ENCODE assay signal across 8 mouse cellular contexts in genomic region chr11:48838181-48838797, GRCm38 (mm10). TPM values are rescaled to one million over a fixed set of nuclear protein-coding genes. Genes with fewer than 3 reads are reported as not detected.
A peak's percentile ranks its signal among the peaks of the same experiment; 100 is the strongest.
DNase-seq lines count a peak whose midpoint lies in the region; ATAC-seq and TF ChIP-seq lines count a peak whose summit lies in the region.

No protein-coding gene starts in this region.

- peaks cover 48% of the 10 kb centered on the region for H3K27me3 ChIP-seq in heart, embryonic 10.5 days (ENCODE audit: insufficient read depth, poor library complexity, severe bottlenecking)
- 0 out of 2 replicates have a peak, but pooled peaks cover 5% of the 10 kb centered on the region for H3K27me3 ChIP-seq in forebrain, embryonic 14.5 days (replicated peaks; ENCODE audit: control insufficient read depth, insufficient read depth, low read length)
- peaks cover 7% of the 10 kb centered on the region; the same call in 1 of the 2 replicates for H3K27me3 ChIP-seq in kidney, embryonic 15.5 days
- H3K27me3 ChIP-seq in testis, adult 2 months (ENCODE audit: control insufficient read depth, insufficient read depth, low read length), result no peaks in the 10 kb centered on the region

- WGBS in heart, embryonic 10.5 days, result 1% methylated on average over 16 of the region's 16 CpGs
- WGBS in forebrain, embryonic 14.5 days, result 2% methylated on average over 16 of the region's 16 CpGs
- 2% methylated on average over 16 of the region's 16 CpGs for WGBS in kidney, embryonic 15.5 days

- peak; percentile 60; the same call in 1 of the 2 replicates for TF ChIP-seq POLR2A in testis, adult 2 months (IDR thresholded peaks at IDR 0.05; ENCODE audit: control insufficient read depth, low read depth, low read length)

- intact Hi-C loops in heart, postnatal 25 days (cut with DNase I), result no loop called here

- H3K4me3 ChIP-seq in heart, embryonic 10.5 days, result peak overlapping the region; percentile 93
- H3K4me3 ChIP-seq in forebrain, embryonic 14.5 days (ENCODE audit: low read depth, low read length), result peak overlapping the region; percentile 89
- H3K4me3 ChIP-seq in kidney, embryonic 15.5 days (replicated peaks), result peak overlapping the region; percentile 89
- H3K4me3 ChIP-seq in testis, adult 2 months (ENCODE audit: control insufficient read depth, low read depth, low read length), result peak overlapping the region; percentile 82

- peak overlapping the region; percentile 77 for H3K9ac ChIP-seq in forebrain, embryonic 14.5 days (ENCODE audit: low read length)
- H3K9ac ChIP-seq in kidney, embryonic 15.5 days, result peak overlapping the region; percentile 72

- no peak for DNase-seq in heart, embryonic 10.5 days (ENCODE audit: low spot score)
- DNase-seq in heart, postnatal 25 days (ENCODE audit: low spot score), result no peak
- DNase-seq in Muller cell, postnatal 12 days (ENCODE audit: inconsistent ontology term), result peak; percentile 60
- peak; percentile 44 for DNase-seq in forebrain, embryonic 14.5 days (ENCODE audit: low spot score)
- DNase-seq in layer of hippocampus, postnatal 14 days (ENCODE audit: low spot score in 2 of 2), result no peak

- peak overlapping the region; percentile 86 for H3K4me2 ChIP-seq in forebrain, embryonic 14.5 days (ENCODE audit: low read length)
- H3K4me2 ChIP-seq in kidney, embryonic 15.5 days, result peak overlapping the region; percentile 86

- peaks cover 13% of the 10 kb centered on the region for H3K4me1 ChIP-seq in heart, embryonic 10.5 days
- peaks cover 4% of the 10 kb centered on the region; the same call in 1 of the 2 replicates for H3K4me1 ChIP-seq in forebrain, embryonic 14.5 days (ENCODE audit: control insufficient read depth, insufficient read depth, low read length)
- peaks cover 20% of the 10 kb centered on the region for H3K4me1 ChIP-seq in kidney, embryonic 15.5 days
- H3K4me1 ChIP-seq in testis, adult 2 months (ENCODE audit: control insufficient read depth, insufficient read depth, low read length), result peaks cover 10% of the 10 kb centered on the region

- no peak for TF ChIP-seq CTCF in testis, adult 2 months (IDR thresholded peaks at IDR 0.05; ENCODE audit: control insufficient read depth, insufficient read depth, insufficient replicate concordance, low read depth, low read length)

- no peaks in the 10 kb centered on the region for H3K36me3 ChIP-seq in heart, embryonic 10.5 days
- H3K36me3 ChIP-seq in forebrain, embryonic 14.5 days (ENCODE audit: control insufficient read depth, insufficient read depth, low read length), result no peaks in the 10 kb centered on the region
- no peaks in the 10 kb centered on the region for H3K36me3 ChIP-seq in kidney, embryonic 15.5 days
- H3K36me3 ChIP-seq in testis, adult 2 months (ENCODE audit: control insufficient read depth, insufficient read depth, low read length), result no peaks in the 10 kb centered on the region

- no peaks in the 10 kb centered on the region for H3K9me3 ChIP-seq in heart, embryonic 10.5 days
- no peaks in the 10 kb centered on the region for H3K9me3 ChIP-seq in forebrain, embryonic 14.5 days (replicated peaks; ENCODE audit: control insufficient read depth, low read length)
- no peaks in the 10 kb centered on the region for H3K9me3 ChIP-seq in kidney, embryonic 15.5 days (replicated peaks)

- 0 out of 2 replicates have a peak, but pooled peaks have one; percentile 2 for ATAC-seq in forebrain, embryonic 14.5 days
- ATAC-seq in kidney, embryonic 15.5 days (replicated peaks; ENCODE audit: low FRiP score), result peak; percentile 7
- peak; percentile 44 for ATAC-seq in megakaryocyte-erythroid progenitor cell, adult 5-6 weeks (replicated peaks; ENCODE audit: low FRiP score, low TSS enrichment, poor library complexity, severe bottlenecking)

- H3K27ac ChIP-seq in heart, embryonic 10.5 days, result peak overlapping the region; percentile 79
- no peak overlapping the region for H3K27ac ChIP-seq in forebrain, embryonic 14.5 days (ENCODE audit: low read depth, low read length)
- H3K27ac ChIP-seq in kidney, embryonic 15.5 days, result peak overlapping the region; percentile 68
- H3K27ac ChIP-seq in testis, adult 2 months (ENCODE audit: control insufficient read depth, insufficient read depth, low read depth, low read length), result peak overlapping the region; percentile 59

RNA-seq across cellular contexts. Expression of gene Gm12184, which starts 11.8 kb away (rescaled TPM):
- 0.68 and 1.9 TPM in 2 replicates for polyA plus RNA-seq in heart, embryonic 10.5 days (2016; fragmentation: Nextera tagmentation; extraction: Ambion mirVana)
- 1 to 10 TPM; 2.0 to 3.2 TPM for total RNA-seq in heart, postnatal 25 days (2021)
- 3.5 and 3.6 TPM in 2 replicates for polyA plus RNA-seq in forebrain, embryonic 14.5 days (2014; fragmentation: Nextera tagmentation; extraction: Ambion mirVana)
- 1.6 and 2.9 TPM in 2 replicates for polyA plus RNA-seq in kidney, embryonic 15.5 days (2015; fragmentation: Nextera tagmentation; extraction: Ambion mirVana)
- total RNA-seq in megakaryocyte-erythroid progenitor cell, adult 5-6 weeks (2014; fragmentation: Nextera tagmentation), result 10.6 and 12.0 TPM in 2 replicates
- 6.7 and 9.1 TPM in 2 replicates for total RNA-seq in megakaryocyte-erythroid progenitor cell, adult 5-6 weeks (2017)
- polyA plus RNA-seq in testis, adult 2 months (2012; rRNA removed), result 4.8 and 7.2 TPM in 2 replicates
- 1 to 10 TPM; 1.4 to 1.9 TPM for total RNA-seq in layer of hippocampus, postnatal 14 days (2021)

RNA-seq across cellular contexts. Expression of gene Trim7, which starts 12.3 kb away (rescaled TPM):
- 0.18 and 0.44 TPM in 2 replicates for polyA plus RNA-seq in heart, embryonic 10.5 days (2016; fragmentation: Nextera tagmentation; extraction: Ambion mirVana)
- total RNA-seq in heart, postnatal 25 days (2021), result 10 to 100 TPM; 15.7 to 23.2 TPM
- 0.61 and 1.3 TPM in 2 replicates for polyA plus RNA-seq in forebrain, embryonic 14.5 days (2014; fragmentation: Nextera tagmentation; extraction: Ambion mirVana)
- 3.7 and 4.0 TPM in 2 replicates for polyA plus RNA-seq in kidney, embryonic 15.5 days (2015; fragmentation: Nextera tagmentation; extraction: Ambion mirVana)
- 0.84 TPM in 1 of 2 replicates, not detected in the other for total RNA-seq in megakaryocyte-erythroid progenitor cell, adult 5-6 weeks (2014; fragmentation: Nextera tagmentation)
- 0.75 and 0.80 TPM in 2 replicates for total RNA-seq in megakaryocyte-erythroid progenitor cell, adult 5-6 weeks (2017)
- polyA plus RNA-seq in testis, adult 2 months (2012; rRNA removed), result 16.3 and 18.3 TPM in 2 replicates
- total RNA-seq in layer of hippocampus, postnatal 14 days (2021), result 1 to 10 TPM; 2.4 to 3.3 TPM

RNA-seq across cellular contexts. Expression of gene Trim41, which starts 21.1 kb away (rescaled TPM):
- polyA plus RNA-seq in heart, embryonic 10.5 days (2016; fragmentation: Nextera tagmentation; extraction: Ambion mirVana), result 3.0 and 4.7 TPM in 2 replicates
- total RNA-seq in heart, postnatal 25 days (2021), result 10 to 100 TPM; 17.8 to 20.4 TPM
- 3.2 and 4.0 TPM in 2 replicates for polyA plus RNA-seq in forebrain, embryonic 14.5 days (2014; fragmentation: Nextera tagmentation; extraction: Ambion mirVana)
- polyA plus RNA-seq in kidney, embryonic 15.5 days (2015; fragmentation: Nextera tagmentation; extraction: Ambion mirVana), result 6.6 and 7.0 TPM in 2 replicates
- 16.0 and 19.8 TPM in 2 replicates for total RNA-seq in megakaryocyte-erythroid progenitor cell, adult 5-6 weeks (2014; fragmentation: Nextera tagmentation)
- 18.6 and 64.6 TPM in 2 replicates for total RNA-seq in megakaryocyte-erythroid progenitor cell, adult 5-6 weeks (2017)
- polyA plus RNA-seq in testis, adult 2 months (2012; rRNA removed), result 85.7 and 95.5 TPM in 2 replicates
- 10 to 100 TPM; 47.1 to 48.6 TPM for total RNA-seq in layer of hippocampus, postnatal 14 days (2021)

RNA-seq across cellular contexts. Expression of gene Irgm1, which starts 33.2 kb away (rescaled TPM):
- polyA plus RNA-seq in heart, embryonic 10.5 days (2016; fragmentation: Nextera tagmentation; extraction: Ambion mirVana), result 3.0 and 3.6 TPM in 2 replicates
- total RNA-seq in heart, postnatal 25 days (2021), result 1 to 10 TPM; 8.8 to 8.9 TPM
- polyA plus RNA-seq in forebrain, embryonic 14.5 days (2014; fragmentation: Nextera tagmentation; extraction: Ambion mirVana), result 1.9 and 2.2 TPM in 2 replicates
- polyA plus RNA-seq in kidney, embryonic 15.5 days (2015; fragmentation: Nextera tagmentation; extraction: Ambion mirVana), result 15.2 and 15.5 TPM in 2 replicates
- 37.4 and 43.3 TPM in 2 replicates for total RNA-seq in megakaryocyte-erythroid progenitor cell, adult 5-6 weeks (2014; fragmentation: Nextera tagmentation)
- total RNA-seq in megakaryocyte-erythroid progenitor cell, adult 5-6 weeks (2017), result 53.9 and 61.5 TPM in 2 replicates
- 0.75 and 0.78 TPM in 2 replicates for polyA plus RNA-seq in testis, adult 2 months (2012; rRNA removed)
- 1 to 10 TPM; 4.2 to 5.2 TPM for total RNA-seq in layer of hippocampus, postnatal 14 days (2021)

RNA-seq across cellular contexts. Expression of gene Rack1, which starts 38.2 kb away (rescaled TPM):
- 542 and 712 TPM in 2 replicates for polyA plus RNA-seq in heart, embryonic 10.5 days (2016; fragmentation: Nextera tagmentation; extraction: Ambion mirVana)
- total RNA-seq in heart, postnatal 25 days (2021), result 100 to 1,000 TPM; 397 to 416 TPM
- 553 and 718 TPM in 2 replicates for polyA plus RNA-seq in forebrain, embryonic 14.5 days (2014; fragmentation: Nextera tagmentation; extraction: Ambion mirVana)
- 775 and 792 TPM in 2 replicates for polyA plus RNA-seq in kidney, embryonic 15.5 days (2015; fragmentation: Nextera tagmentation; extraction: Ambion mirVana)
- total RNA-seq in megakaryocyte-erythroid progenitor cell, adult 5-6 weeks (2014; fragmentation: Nextera tagmentation), result 2,653 and 3,048 TPM in 2 replicates
- 1,625 and 1,902 TPM in 2 replicates for total RNA-seq in megakaryocyte-erythroid progenitor cell, adult 5-6 weeks (2017)
- 208 and 217 TPM in 2 replicates for polyA plus RNA-seq in testis, adult 2 months (2012; rRNA removed)
- 100 to 1,000 TPM; 285 to 287 TPM for total RNA-seq in layer of hippocampus, postnatal 14 days (2021)

Comparison
In these comparisons a context has a peak if more than half of its experiments do, and no peak if none do; other contexts are left out.
1. DNase-seq: peak in Muller cell, postnatal 12 days (single experiment) and forebrain, embryonic 14.5 days (single experiment); none in heart, embryonic 10.5 days (single experiment), heart, postnatal 25 days (single experiment) and layer of hippocampus, postnatal 14 days (0 of 2).
2. RNA of gene Trim41, which starts 21.1 kb away (polyA plus RNA-seq): 85.7 to 95.5 TPM in testis, adult 2 months; 6.6 to 7.0 TPM in kidney, embryonic 15.5 days, 3.0 to 4.7 TPM in heart, embryonic 10.5 days and 3.2 to 4.0 TPM in forebrain, embryonic 14.5 days; every median in the first group is over 10 times any median in the second.
3. Peak in every context shown above with its lines, with median percentiles within 50 percentile points of each other: H3K4me3 ChIP-seq and ATAC-seq.